Mouse (Mus musculus) urinary bladder, adult 2 months (tissue): ENCODE results near the gene Nkx2-5. TPM values are rescaled to one million over a fixed set of nuclear protein-coding genes. Genes with fewer than 3 reads are reported as not detected.

ENCODE experiments used
- DNase-seq: peaks from one replicate; pipeline ENCODE4 v3.0.0; 2022; ENCODE audit warnings: low spot score
- polyA plus RNA-seq: library from polyadenylated mRNA; depleted of rRNA; stranded (reverse); fragments of >200 nt; gene quantifications from 2 replicates; pipeline ENCODE4 v1.2.3, GENCODE M21; 2012; rRNA removed

Nkx2-5 gene
- polyA plus RNA-seq, 1 experiment = not detected

DNA sequence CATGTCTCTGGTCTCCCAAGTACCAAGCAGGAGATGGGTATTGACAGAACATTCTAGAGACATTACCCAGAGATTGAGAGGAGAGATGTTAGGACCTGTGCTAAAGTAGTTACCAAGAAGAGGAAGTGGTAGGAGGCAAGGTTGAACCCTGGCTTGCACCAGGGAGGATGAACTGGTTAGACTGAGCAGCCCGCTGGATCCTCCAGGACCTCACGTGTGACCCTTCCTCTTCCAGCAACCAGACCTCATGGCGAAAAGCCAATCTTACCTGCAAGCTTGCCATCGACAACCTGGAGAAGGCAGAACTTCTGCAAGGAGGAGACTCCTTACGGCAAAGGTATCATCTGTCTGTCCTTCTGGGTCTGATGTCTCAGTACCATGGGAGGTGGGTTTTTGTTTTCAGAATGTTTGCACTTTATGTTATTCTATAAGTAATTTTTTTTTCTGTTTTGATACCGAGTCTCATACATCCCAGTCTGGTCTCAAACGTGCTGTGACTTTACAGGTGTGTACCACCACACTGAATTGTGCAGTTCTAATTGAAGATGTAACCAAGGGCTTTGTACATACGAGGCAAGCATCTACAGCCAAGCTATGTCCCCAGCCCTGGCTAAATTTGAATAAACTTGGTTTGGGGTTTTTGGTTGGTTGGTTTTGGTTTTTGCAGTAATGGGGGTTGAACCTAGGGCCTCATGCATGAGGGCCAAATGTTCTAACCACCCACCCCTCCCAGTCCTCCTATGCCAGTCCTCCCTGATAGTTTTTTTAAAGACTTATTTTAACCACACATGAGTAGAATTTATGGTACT lies 55.1 kb downstream of the Nkx2-5 start:
- DNase-seq = no peak

DNA sequence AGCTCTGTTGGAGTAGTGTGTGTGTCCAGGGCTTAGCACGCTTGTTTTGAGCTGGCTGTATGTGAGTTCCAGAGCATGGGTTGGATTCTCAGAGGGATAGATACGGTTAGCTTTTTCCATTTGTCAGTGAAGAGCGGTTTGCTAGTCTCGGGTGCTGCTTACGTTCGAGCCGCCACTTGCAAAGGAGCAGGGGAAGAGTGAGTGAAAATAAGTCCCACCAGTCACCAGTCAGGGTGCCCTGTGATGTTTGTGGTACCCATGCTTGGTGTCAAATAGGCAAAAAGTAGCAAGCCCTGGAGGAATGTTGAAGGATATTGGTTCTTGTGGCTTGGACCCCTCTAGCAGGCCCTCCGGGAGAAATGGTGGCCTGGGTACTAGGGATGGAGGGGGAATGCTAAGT lies 55.8 kb downstream of the Nkx2-5 start:
- DNase-seq = no peak

Other genes starting within 250 kb of the Nkx2-5 start
- gene Atp6v0e, start 181.8 kb downstream of the Nkx2-5 start, polyA plus RNA-seq = 260 and 293 TPM in 2 replicates
- 14.9 and 18.5 TPM in 2 replicates for gene Crebrf, start 129.4 kb downstream of the Nkx2-5 start, polyA plus RNA-seq
- gene Bnip1, start 63.9 kb downstream of the Nkx2-5 start, polyA plus RNA-seq = 31.1 and 32.5 TPM in 2 replicates
- gene Kifc5b, start 72.1 kb upstream of the Nkx2-5 start, polyA plus RNA-seq = 1.7 and 1.8 TPM in 2 replicates
- gene Phf1, start 88.0 kb upstream of the Nkx2-5 start, polyA plus RNA-seq = 51.2 and 65.3 TPM in 2 replicates
- gene Cuta, start 94.6 kb upstream of the Nkx2-5 start, polyA plus RNA-seq = 122 and 145 TPM in 2 replicates
- gene Syngap1, start 96.2 kb upstream of the Nkx2-5 start, polyA plus RNA-seq = 22.1 and 32.4 TPM in 2 replicates
- 8.4 and 9.4 TPM in 2 replicates for gene Zbtb9, start 128.2 kb upstream of the Nkx2-5 start, polyA plus RNA-seq
- gene Bak1, start 184.0 kb upstream of the Nkx2-5 start, polyA plus RNA-seq = 34.8 and 36.8 TPM in 2 replicates
- 9.5 and 17.8 TPM in 2 replicates for gene Itpr3, start 212.3 kb upstream of the Nkx2-5 start, polyA plus RNA-seq